Mouse (Mus musculus): ENCODE measurements around the gene Itln1.

- TF ChIP-seq CTCF (IDR thresholded peaks at IDR 0.05; ENCODE audit: low read depth, low read length): no peak
- no peak for TF ChIP-seq POLR2A (IDR thresholded peaks at IDR 0.05; ENCODE audit: extremely low read depth, insufficient read depth, low read length)
These were observed 34.0 kb downstream of the Itln1 start for GRCm38 (mm10) chr1:171501016-171501610.
